Mouse (Mus musculus) forebrain, embryonic 15.5 days (tissue): Measurements from ENCODE around the gene 1700057G04Rik. TPM values are rescaled to one million over a fixed set of nuclear protein-coding genes. Genes with fewer than 3 reads are reported as not detected.

Experiments used
- microRNA-seq: library from miRNA; unstranded; fragments of <30 nt; microRNA quantifications from one replicate; pipeline ENCODE4, GENCODE M21; 2016
- polyA plus RNA-seq: library from polyadenylated mRNA; unstranded; fragments of >200 nt; fragmentation: Nextera tagmentation; extraction: Ambion mirVana; gene quantifications from 2 replicates; pipeline ENCODE4 v1.2.1, GENCODE M21; 2015

1700057G04Rik gene
- polyA plus RNA-seq, 1 experiment from 2014 or later = not detected

Small RNA genes lying within 50 kb of the gene (microRNA-seq; reads per million reads assigned to microRNA genes)
- gene Mir6386 = not detected

Other genes with a start within 250 kb of the 1700057G04Rik start
- gene Plscr5, start 116.4 kb upstream of the 1700057G04Rik start, polyA plus RNA-seq = 0.24 and 0.26 TPM in 2 replicates
- 5.7 and 6.8 TPM in 2 replicates for gene Plscr1, start 59.6 kb upstream of the 1700057G04Rik start, polyA plus RNA-seq
- gene Plscr2, start 33.8 kb upstream of the 1700057G04Rik start, polyA plus RNA-seq = 0.99 and 1.3 TPM in 2 replicates
- 1.1 and 1.3 TPM in 2 replicates for gene Plscr4, start 148.0 kb downstream of the 1700057G04Rik start, polyA plus RNA-seq
- 8.6 and 10.8 TPM in 2 replicates for gene Plod2, start 232.8 kb downstream of the 1700057G04Rik start, polyA plus RNA-seq